Mouse (Mus musculus) T-helper 2 cell (primary cell): ENCODE measurements around the gene 2410015M20Rik.
"Not testable (repeated sequence)": the region's sequence is repeated elsewhere in the genome, so short reads cannot be mapped to it uniquely, and the experiment has no call there.

Experiments used
- in situ Hi-C: fragments of 300-600 bp; cut with MboI, MseI; formaldehyde crosslinking; loops from one replicate; pipeline ENCODE4 v1.15.1; 2025; ENCODE audit warnings: high pct_unique_total_duplicates

The 2410015M20Rik gene

GRCm38 (mm10) chr17:56609452-56610171 is at the start of gene 2410015M20Rik:
Gene 2410015M20Rik (minus strand): TSS chr17:56609771.
- in situ Hi-C loops, result no loop called here

DNA sequence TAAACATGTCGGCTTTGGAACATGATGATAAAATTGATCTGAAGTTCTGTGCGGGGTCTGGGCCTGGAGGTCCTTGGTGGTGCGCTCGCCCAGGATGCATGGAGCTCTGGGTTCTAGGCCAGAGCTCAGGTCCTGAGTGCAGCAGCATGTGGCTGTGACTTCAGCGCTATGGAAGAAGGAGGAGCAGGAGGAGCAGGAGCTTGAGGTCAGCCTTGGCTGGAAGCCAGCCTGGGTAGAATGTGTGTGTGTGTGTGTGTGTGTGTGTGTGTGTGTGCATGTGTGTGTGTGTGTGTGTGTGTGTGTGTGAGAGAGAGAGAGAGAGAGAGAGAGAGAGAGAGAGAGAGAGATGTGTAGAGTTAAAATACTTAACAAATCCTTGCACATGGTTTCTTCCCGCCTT is 46.6 kb upstream of the 2410015M20Rik start:
- in situ Hi-C loops, result no loop called here

DNA sequence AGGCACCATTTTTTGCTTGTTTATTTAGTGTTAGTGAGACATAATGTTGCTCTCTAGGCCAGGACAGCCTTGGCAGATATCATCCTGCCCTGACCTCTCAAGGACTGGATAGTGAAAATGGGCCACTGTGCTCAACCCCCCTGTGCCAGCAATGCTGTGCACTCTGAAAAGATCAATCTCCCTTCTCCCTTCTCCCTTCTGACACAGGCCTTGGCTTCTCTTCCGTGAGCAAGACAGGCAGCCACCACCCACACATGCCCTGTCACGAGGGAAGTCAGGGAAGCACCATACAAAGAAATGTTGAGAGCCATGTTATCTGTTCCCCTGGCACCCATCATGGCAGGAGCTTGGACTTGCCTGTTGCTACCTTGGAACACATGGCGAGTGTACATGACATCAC is 45.7 kb upstream of the 2410015M20Rik start:
- in situ Hi-C loops, result no loop called here

DNA sequence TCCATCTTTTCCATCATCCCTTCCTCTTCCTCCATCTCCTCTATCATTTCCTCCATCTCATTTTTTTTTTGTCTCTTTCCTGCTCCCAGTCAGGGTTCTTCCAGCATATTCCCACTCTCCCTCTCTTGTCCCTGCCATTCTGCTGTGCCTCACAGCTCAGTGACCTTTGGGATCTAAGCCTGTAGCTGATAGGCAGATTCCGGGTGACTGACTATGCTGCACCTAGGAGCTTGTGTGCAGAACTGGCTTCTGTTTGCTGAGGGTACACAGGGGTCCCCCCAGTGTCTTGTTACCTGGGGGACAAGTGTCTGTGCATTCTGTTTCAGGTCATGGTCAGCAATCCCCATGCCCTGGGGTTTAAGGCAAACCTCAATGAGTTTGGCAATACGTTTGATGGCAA is 45.2 kb upstream of the 2410015M20Rik start:
- in situ Hi-C loops, result no loop called here

DNA sequence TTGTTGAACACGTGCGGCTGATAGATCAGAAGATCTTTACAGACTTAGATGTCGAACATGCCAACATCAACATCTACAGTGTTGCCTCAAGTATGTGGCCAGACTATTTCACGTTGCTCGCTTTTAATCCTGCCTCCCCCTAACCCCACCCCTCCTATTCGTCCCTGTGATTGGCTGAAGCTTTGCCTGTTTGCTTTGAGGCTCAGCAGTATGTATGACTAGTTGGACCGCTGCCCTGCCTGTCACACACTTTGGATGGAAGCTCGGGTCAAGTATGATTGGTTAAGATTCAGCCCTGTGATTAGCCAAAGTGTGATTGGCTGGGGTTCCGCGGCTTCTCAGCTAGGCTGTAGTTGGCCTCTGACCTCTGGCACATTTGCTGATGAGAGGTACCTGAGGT is 42.2 kb upstream of the 2410015M20Rik start:
- in situ Hi-C loops, result no loop called here

DNA sequence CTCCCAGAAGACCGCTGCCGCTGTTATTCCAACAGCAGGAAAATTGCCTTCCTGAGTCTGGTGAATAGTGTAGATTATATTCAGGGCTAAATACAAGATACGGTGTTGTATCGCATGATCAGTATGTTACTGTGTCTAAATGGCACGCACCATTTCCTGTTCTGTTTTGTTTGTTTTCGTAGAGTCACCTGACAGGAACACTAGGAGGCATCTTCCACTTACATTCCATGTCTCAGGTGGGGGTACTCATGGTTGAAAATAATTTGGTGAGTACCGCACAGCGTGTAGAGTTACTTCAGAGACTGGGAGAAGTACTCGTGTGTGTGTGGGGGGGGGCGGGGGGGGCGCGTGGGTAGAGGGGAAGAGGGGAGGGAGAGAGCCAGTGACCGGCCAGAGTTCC is 38.0 kb upstream of the 2410015M20Rik start:
- in situ Hi-C loops, result no loop called here

DNA sequence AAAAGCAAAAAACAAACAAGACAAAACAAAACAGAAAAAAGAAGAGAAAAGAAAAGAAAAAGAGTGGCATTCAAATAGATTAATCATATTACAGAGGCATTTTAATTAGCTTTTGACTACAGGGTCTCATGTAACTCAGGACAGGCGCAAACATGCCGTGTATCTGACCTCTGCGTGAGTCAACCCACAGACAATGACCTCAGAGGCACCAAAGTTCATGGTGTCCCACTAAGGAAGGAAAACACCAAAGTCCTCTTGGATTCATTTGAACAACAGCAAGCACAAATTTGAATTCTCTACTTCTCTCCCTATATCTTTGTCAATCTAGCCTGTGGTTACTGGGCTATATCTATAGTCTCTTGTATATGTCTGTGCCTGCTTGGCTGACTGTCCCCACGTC is 33.7 kb upstream of the 2410015M20Rik start:
- in situ Hi-C loops, result no loop called here

DNA sequence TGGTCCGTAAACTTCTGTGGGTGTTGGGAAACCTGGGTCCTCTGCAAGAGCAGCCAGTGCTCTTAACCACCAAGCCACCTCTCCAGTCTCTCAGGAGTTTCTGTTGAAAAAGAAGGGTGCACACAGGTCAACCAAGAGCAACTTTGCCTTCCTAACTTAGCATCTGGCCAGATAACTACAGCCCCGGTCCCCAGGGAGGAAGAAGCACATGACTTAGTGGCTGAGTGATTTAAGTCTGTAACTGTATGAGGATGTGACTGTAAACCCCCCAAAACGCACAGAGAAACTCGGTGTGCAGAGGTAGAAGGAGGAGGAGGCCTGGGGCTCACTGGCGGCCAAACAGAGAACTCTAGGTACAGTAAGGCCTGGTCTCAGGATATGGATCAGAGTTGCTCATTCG is 24.5 kb upstream of the 2410015M20Rik start:
- in situ Hi-C loops, result no loop called here

DNA sequence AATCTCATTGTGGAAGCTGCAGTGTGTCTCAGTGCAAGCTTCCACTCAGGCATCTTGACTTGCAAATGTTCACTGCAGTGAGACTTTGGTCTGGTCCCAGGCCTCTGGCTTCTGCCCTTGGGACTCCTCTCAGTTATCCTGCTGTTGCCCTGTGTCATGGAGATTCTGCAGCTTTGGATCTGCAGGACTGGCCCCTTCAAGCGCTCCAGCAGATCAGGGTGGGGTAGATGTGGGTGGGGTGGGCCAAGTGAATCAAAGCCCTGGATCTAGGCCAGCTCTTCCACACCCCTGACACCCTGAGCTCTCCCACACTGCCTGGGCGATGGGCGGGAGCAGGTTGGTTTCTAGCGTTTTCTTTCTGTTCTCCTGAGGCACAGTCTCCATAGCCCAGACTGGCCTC is 22.2 kb upstream of the 2410015M20Rik start:
- in situ Hi-C loops, result no loop called here

- in situ Hi-C loops, result not testable (repeated sequence)
These were observed 20.5 kb upstream of the 2410015M20Rik start for GRCm38 (mm10) chr17:56629800-56630781.

GRCm38 (mm10) chr17:56627530-56628277 is 18.1 kb upstream of the 2410015M20Rik start, which contains the start of gene Catsperd:
Gene Catsperd (plus strand): TSS chr17:56628143.
- in situ Hi-C loops, result no loop called here

DNA sequence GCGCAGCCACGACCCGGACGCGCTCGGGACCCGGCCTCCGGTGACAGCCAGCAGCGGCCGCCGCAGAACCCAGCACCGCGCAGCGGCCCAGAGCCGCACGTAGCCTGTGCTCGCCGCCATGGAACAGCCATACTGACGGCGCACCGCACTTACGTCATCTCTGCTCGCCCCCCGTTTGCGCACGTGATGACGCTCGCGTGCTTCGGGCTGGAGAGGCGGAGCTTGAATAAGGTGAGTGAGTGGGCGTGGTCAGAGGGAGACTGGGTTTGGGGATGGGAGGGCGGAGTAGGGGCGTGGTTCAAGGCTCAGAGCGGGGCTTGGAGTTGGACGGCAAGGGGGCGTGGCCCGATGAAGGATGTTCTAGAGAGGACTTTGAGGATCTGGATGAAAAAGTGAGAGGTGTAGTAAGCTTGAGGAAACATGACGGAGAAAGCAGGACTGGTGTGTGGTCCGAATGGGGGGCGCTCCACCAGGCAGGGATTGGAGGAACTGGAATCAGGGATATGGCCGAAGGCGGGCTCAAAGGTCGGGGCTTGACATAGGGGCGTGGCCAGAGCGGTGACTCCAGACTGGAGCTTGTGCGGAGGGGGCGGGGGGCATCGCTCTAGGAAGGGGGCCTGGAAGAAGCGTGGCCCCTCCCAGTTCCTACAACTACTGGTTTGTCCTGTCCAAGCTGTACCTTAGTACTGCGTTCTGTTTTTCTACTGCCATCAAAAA is 17.3 kb upstream of the 2410015M20Rik start, which contains the start of gene Lonp1:
Lonp1 (minus strand) TSS at position 134 of the 717 bp plus-strand sequence.
- in situ Hi-C loops, result no loop called here

DNA sequence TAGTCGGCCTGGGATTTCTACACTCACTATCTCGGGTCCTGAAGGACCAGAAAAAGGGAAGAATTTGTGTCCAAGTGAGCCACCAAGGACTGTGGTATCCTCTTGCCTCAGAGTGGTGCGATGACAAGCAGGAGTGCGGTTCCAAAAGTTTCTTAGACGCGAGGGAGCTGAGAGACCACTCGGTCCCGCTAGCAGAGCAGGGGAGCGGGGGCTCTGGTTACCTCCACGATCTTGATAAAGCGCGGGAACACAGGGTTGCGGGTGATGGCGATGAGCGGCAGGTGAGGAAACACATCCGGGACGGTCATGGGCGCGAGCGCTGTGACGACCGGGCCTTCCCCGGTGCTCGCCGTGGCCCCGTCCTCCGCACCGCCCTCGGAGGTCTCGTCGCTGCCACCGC is 16.7 kb upstream of the 2410015M20Rik start:
- in situ Hi-C loops, result no loop called here

DNA sequence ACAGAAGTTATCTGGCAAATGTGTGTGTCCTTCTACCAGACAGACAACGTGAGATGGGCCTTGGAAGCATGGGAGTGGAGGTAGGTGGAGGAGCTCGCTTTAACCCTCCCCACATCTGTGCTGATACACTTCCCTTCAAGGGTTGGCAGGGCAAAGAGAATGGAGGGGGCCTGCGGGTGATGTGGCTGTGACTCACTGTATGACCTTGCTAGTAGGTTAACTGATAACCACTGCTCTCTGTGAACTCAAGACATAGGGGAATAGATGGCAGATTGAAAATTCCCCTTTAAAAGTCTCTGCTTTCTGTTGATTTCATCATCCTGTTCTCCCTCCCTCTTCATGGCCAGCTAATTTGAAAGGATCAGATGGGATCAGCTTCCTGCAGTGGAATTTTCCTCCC is 15.9 kb upstream of the 2410015M20Rik start:
- in situ Hi-C loops, result no loop called here

GRCm38 (mm10) chr17:56617628-56618027 is 8.1 kb upstream of the 2410015M20Rik start:
- in situ Hi-C loops, result loop anchor here (5.0 kb wide), 1 partner anchor 50 kb away; no protein-coding TSS in a partner anchor

GRCm38 (mm10) chr17:56616725-56617124 is 7.2 kb upstream of the 2410015M20Rik start:
- in situ Hi-C loops, result loop anchor here (5.0 kb wide), 1 partner anchor 51 kb away; no protein-coding TSS in a partner anchor

DNA sequence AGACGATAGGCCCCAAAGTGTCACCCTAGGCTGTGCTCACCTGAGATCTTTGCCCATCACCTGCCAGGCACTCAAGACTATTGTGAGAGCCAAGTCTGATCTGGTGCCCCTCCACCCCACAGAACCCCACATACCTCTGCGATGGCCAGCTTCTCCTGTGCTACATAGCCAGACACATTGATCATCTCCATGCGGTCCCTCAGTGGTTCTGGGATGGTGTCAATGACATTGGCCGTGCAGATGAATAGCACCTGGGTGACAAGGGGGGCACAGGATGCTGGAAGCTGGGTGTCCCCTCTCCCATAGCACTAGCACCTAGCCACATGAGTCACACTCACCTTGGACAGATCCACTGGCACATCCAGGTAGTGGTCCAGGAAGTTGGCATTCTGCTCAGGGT is 6.2 kb upstream of the 2410015M20Rik start:
- in situ Hi-C loops, result loop anchor here (5.0 kb wide), 1 partner anchor 52 kb away; no protein-coding TSS in a partner anchor

GRCm38 (mm10) chr17:56615136-56615784 is 5.7 kb upstream of the 2410015M20Rik start:
- in situ Hi-C loops, result loop anchor here (5.0 kb wide), 1 partner anchor 52 kb away; no protein-coding TSS in a partner anchor

DNA sequence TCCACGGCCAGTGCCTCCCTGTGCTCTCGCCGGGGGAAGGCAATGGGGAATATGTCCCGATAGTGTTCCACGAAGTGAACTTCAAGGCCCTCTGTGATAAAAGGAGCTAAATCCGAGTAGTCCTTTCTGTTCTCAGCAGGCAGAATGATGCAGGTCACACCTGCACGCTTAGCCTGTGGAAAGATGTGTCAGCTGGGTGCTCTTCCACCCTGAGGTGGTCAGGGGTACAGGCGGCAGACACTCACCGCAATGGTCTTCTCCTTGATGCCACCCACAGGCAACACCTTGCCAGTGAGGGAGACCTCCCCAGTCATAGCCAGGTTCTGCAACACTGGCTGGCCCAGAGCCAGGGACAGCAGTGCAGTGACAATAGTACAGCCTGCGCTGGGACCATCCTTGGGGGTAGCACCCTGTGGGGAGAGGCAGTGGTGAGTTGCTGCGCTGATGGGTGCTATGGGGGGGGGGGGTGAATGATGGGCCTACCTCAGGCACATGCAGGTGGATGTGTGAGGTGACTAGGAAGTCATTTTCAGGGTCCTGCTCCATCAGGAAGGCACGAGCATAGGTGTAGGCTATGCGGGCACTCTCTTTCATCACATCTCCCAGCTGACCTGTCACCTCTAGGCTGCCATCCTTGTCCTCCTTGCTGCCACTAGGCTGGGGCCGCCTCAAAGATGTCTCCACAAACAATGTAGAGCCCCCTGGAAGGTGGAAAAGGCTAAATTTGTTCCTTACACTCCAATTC is 5.0 kb upstream of the 2410015M20Rik start:
- in situ Hi-C loops, result loop anchor here (5.0 kb wide), 1 partner anchor 53 kb away; no protein-coding TSS in a partner anchor
